Mouse (Mus musculus): ENCODE results near the gene Ccl27b. TPM values are rescaled to one million over a fixed set of nuclear protein-coding genes. Genes with fewer than 3 reads are reported as not detected.
"Not testable (repeated sequence)": the region's sequence is repeated elsewhere in the genome, so short reads cannot be mapped to it uniquely, and the experiment has no call there.

The Ccl27b gene
- polyA plus RNA-seq (2015; fragmentation: Nextera tagmentation; extraction: Ambion mirVana): not detected in 2 replicates

- H3K27me3 ChIP-seq (ENCODE audit: control insufficient read depth, insufficient read depth, low read depth, low read length); H3K4me3 ChIP-seq (ENCODE audit: low read length); H3K4me2 ChIP-seq (ENCODE audit: low read depth, low read length); H3K9me3 ChIP-seq (ENCODE audit: control insufficient read depth, low read length); H3K27ac ChIP-seq (ENCODE audit: low read length); H3K36me3 ChIP-seq (ENCODE audit: control insufficient read depth, insufficient read depth, low read length); H3K9ac ChIP-seq (ENCODE audit: low read length); ATAC-seq (ENCODE audit: low read depth); H3K4me1 ChIP-seq (replicated peaks; ENCODE audit: control insufficient read depth, insufficient read depth, low read length): not testable (repeated sequence)
- WGBS: no CpG with 5 or more reads among the region's 9 CpGs
Observed at GRCm38 (mm10) chr4:42654951-42655350, at the start of gene Ccl27b. Gene Ccl27b (plus strand): TSS chr4:42655251.

DNA sequence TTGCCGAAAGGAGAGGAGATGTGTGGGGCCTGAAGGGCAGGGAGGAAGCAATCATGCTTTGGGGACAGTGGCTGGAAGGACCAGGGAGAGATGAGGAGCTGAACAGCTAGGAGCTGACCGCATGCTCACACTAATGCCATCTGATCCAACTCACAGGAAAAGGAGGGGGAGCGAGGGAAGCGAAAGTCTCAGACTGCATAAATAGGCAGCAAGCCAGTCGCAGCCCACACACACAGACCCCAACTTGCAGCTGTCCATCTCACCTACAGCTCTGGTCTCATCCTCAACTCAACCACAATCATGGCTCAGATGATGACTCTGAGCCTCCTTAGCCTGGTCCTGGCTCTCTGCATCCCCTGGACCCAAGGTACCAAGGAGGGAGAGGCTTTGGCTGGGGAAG lies 43.2 kb upstream of the Ccl27b start, which contains the start of gene Gm10591:
Gene Gm10591 (plus strand): TSS at position 301 of the 400 bp plus-strand sequence.
- ATAC-seq (ENCODE audit: low read depth); H3K4me3 ChIP-seq (ENCODE audit: low read length); H3K9me3 ChIP-seq (ENCODE audit: control insufficient read depth, low read length); H3K4me1 ChIP-seq (replicated peaks; ENCODE audit: control insufficient read depth, insufficient read depth, low read length); H3K4me2 ChIP-seq (ENCODE audit: low read depth, low read length); H3K9ac ChIP-seq (ENCODE audit: low read length); H3K36me3 ChIP-seq (ENCODE audit: control insufficient read depth, insufficient read depth, low read length); H3K27me3 ChIP-seq (ENCODE audit: control insufficient read depth, insufficient read depth, low read depth, low read length); H3K27ac ChIP-seq (ENCODE audit: low read length): not testable (repeated sequence)
- WGBS: no CpG with 5 or more reads among the region's 5 CpGs

- not testable (repeated sequence) for H3K27me3 ChIP-seq (ENCODE audit: control insufficient read depth, insufficient read depth, low read depth, low read length); H3K9ac ChIP-seq (ENCODE audit: low read length); H3K9me3 ChIP-seq (ENCODE audit: control insufficient read depth, low read length); H3K4me1 ChIP-seq (replicated peaks; ENCODE audit: control insufficient read depth, insufficient read depth, low read length); H3K36me3 ChIP-seq (ENCODE audit: control insufficient read depth, insufficient read depth, low read length); ATAC-seq (ENCODE audit: low read depth); H3K27ac ChIP-seq (ENCODE audit: low read length); H3K4me2 ChIP-seq (ENCODE audit: low read depth, low read length); H3K4me3 ChIP-seq (ENCODE audit: low read length)
- WGBS: no CpG with 5 or more reads among the region's 8 CpGs
Observed at GRCm38 (mm10) chr4:42629419-42629818, 25.6 kb upstream of the Ccl27b start, which contains the start of gene Gm2564. Gene Gm2564 (plus strand): TSS chr4:42629719.

- not testable (repeated sequence) for H3K27me3 ChIP-seq (ENCODE audit: control insufficient read depth, insufficient read depth, low read depth, low read length); H3K4me3 ChIP-seq (ENCODE audit: low read length); H3K36me3 ChIP-seq (ENCODE audit: control insufficient read depth, insufficient read depth, low read length); ATAC-seq (ENCODE audit: low read depth); H3K27ac ChIP-seq (ENCODE audit: low read length); H3K4me1 ChIP-seq (replicated peaks; ENCODE audit: control insufficient read depth, insufficient read depth, low read length); H3K9ac ChIP-seq (ENCODE audit: low read length); H3K4me2 ChIP-seq (ENCODE audit: low read depth, low read length); H3K9me3 ChIP-seq (ENCODE audit: control insufficient read depth, low read length)
- no CpG with 5 or more reads among the region's 3 CpGs for WGBS
Observed at GRCm38 (mm10) chr4:42661793-42662192, 6.7 kb downstream of the Ccl27b start, which contains the start of gene Il11ra2. Gene Il11ra2 (minus strand): TSS chr4:42661893.

GRCm38 (mm10) chr4:42675415-42675814 lies 20.4 kb downstream of the Ccl27b start:
- H3K4me2 ChIP-seq (ENCODE audit: low read depth, low read length); H3K9ac ChIP-seq (ENCODE audit: low read length); H3K36me3 ChIP-seq (ENCODE audit: control insufficient read depth, insufficient read depth, low read length); H3K27ac ChIP-seq (ENCODE audit: low read length); H3K9me3 ChIP-seq (ENCODE audit: control insufficient read depth, low read length); H3K4me3 ChIP-seq (ENCODE audit: low read length); H3K4me1 ChIP-seq (replicated peaks; ENCODE audit: control insufficient read depth, insufficient read depth, low read length); H3K27me3 ChIP-seq (ENCODE audit: control insufficient read depth, insufficient read depth, low read depth, low read length): not testable (repeated sequence)
- ATAC-seq (ENCODE audit: low read depth): peak; percentile 78
- WGBS: no CpG with 5 or more reads among the region's 4 CpGs

DNA sequence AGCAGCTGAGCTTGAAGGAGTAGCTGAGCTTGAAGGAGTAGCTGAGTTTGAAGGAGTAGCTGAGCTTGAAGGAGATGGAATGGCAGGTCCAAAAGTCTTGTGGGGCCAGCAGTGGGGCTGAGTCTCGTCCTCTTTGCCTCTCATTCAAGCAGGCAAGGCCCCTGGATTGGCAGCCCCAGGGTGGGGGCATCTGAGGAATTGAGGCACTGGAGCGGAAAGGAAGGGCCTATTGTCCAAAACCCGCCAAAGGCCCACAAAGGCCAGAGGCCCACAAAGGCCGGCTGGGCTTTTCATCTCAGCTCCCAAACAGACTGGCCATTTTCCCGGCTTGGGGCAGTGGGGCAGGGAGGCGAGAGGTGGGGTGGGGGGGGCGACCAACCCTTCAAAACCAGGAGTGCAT lies 24.3 kb downstream of the Ccl27b start:
- H3K9me3 ChIP-seq (ENCODE audit: control insufficient read depth, low read length); H3K4me3 ChIP-seq (ENCODE audit: low read length); H3K4me1 ChIP-seq (replicated peaks; ENCODE audit: control insufficient read depth, insufficient read depth, low read length); ATAC-seq (ENCODE audit: low read depth); H3K36me3 ChIP-seq (ENCODE audit: control insufficient read depth, insufficient read depth, low read length); H3K9ac ChIP-seq (ENCODE audit: low read length); H3K4me2 ChIP-seq (ENCODE audit: low read depth, low read length); H3K27me3 ChIP-seq (ENCODE audit: control insufficient read depth, insufficient read depth, low read depth, low read length); H3K27ac ChIP-seq (ENCODE audit: low read length): not testable (repeated sequence)
- no CpG with 5 or more reads among the region's 7 CpGs for WGBS

DNA sequence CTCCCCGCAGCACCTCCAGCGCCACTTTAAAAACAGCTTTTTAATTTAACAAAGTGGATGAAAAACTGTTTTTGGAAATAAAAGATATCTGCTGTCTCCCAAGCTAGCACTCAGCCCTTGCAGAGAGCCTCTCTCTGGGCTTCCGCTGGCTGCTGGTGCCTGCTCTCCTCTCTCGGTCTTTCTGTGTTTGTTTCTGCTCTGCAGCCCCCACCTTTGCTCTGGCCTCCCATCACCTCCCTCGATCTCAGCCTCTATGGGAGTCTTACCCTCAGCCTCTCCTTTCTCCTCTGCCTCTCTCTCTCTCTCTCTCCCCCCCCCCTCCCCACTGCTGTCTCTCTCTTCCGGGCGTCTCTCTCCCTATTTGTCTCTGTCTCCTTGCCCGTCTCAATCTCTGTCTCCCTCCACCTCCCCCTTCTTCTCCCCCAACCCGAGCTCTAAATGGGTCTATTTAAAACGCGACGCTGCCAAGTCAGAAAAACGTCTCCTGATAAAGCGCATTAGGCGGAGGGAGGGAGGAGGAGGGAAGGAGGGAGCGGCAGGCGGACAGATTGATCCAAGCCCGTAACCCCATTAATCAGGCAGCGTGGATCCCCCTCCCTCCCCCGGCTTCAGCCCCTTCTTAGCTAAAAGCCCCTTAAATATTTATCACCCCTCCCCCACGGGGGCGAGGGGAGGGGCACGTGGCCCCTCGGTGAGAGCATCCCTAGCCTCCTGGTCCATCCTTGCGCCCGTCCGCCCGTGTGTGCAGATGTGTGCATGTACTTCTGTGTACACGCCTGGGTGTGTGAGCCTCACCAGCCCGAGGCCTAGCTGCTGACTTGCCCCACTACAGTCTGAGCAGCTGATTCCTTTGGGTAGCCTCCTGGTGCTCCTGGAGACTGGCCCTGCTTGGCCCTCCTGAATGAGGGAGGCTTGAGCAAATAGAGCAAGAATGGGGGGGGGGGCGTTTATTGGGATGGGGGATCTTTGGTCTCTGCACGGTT lies 25.6 kb downstream of the Ccl27b start:
- no CpG with 5 or more reads among the region's 32 CpGs for WGBS
- H3K4me2 ChIP-seq (ENCODE audit: low read depth, low read length); H3K9ac ChIP-seq (ENCODE audit: low read length); H3K9me3 ChIP-seq (ENCODE audit: control insufficient read depth, low read length); H3K27me3 ChIP-seq (ENCODE audit: control insufficient read depth, insufficient read depth, low read depth, low read length); H3K36me3 ChIP-seq (ENCODE audit: control insufficient read depth, insufficient read depth, low read length); H3K27ac ChIP-seq (ENCODE audit: low read length); ATAC-seq (ENCODE audit: low read depth); H3K4me1 ChIP-seq (replicated peaks; ENCODE audit: control insufficient read depth, insufficient read depth, low read length); H3K4me3 ChIP-seq (ENCODE audit: low read length): not testable (repeated sequence)

- WGBS: no CpG with 5 or more reads among the region's 66 CpGs
- not testable (repeated sequence) for H3K27me3 ChIP-seq (ENCODE audit: control insufficient read depth, insufficient read depth, low read depth, low read length); H3K9ac ChIP-seq (ENCODE audit: low read length); H3K36me3 ChIP-seq (ENCODE audit: control insufficient read depth, insufficient read depth, low read length); H3K9me3 ChIP-seq (ENCODE audit: control insufficient read depth, low read length); H3K4me1 ChIP-seq (replicated peaks; ENCODE audit: control insufficient read depth, insufficient read depth, low read length); H3K4me2 ChIP-seq (ENCODE audit: low read depth, low read length); H3K4me3 ChIP-seq (ENCODE audit: low read length); H3K27ac ChIP-seq (ENCODE audit: low read length)
- peak; percentile 41 for ATAC-seq (ENCODE audit: low read depth)
Observed at GRCm38 (mm10) chr4:42681473-42682182, 26.6 kb downstream of the Ccl27b start.

DNA sequence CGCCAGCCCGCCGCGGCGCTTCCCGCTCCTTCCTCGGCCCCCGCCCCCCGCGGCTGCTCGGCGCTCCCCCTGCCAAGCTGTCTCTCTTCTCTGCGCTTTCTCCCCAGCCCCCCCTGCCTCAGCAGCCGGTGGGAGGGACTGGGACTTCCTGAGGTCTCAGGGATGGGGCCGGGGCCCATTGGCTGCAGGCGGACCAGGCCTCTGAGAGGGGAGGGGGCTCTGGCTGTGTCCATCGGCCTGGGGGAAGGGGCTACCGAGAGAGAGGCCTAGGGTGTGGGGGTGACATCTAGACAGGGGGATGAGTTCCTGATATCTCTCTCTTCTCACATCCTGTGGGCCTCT lies 27.1 kb downstream of the Ccl27b start:
- H3K4me1 ChIP-seq (replicated peaks; ENCODE audit: control insufficient read depth, insufficient read depth, low read length); H3K4me2 ChIP-seq (ENCODE audit: low read depth, low read length); H3K36me3 ChIP-seq (ENCODE audit: control insufficient read depth, insufficient read depth, low read length); H3K9ac ChIP-seq (ENCODE audit: low read length); H3K27me3 ChIP-seq (ENCODE audit: control insufficient read depth, insufficient read depth, low read depth, low read length); H3K4me3 ChIP-seq (ENCODE audit: low read length); H3K27ac ChIP-seq (ENCODE audit: low read length); H3K9me3 ChIP-seq (ENCODE audit: control insufficient read depth, low read length): not testable (repeated sequence)
- WGBS: no CpG with 5 or more reads among the region's 18 CpGs
- ATAC-seq (ENCODE audit: low read depth): peak; percentile 71
